Comparison of ENCODE assay signal across 1 mouse cellular context in genomic region chr11:79005578-79006394, GRCm38 (mm10).
TF ChIP-seq lines count a peak whose summit lies in the region.

No protein-coding gene starts in this region.

TF ChIP-seq in MEL, 35 proteins besides CTCF, POLR2A, EP300 and RAD21 (continued from another document):
- TF ChIP-seq UBTF (IDR thresholded peaks at IDR 0.05; ENCODE audit: borderline replicate concordance, insufficient read depth, low read depth, low read length), result 0 out of 2 replicates have a peak, but pooled peaks have one; percentile 66
- peak; percentile 79; the same call in 1 of the 2 replicates for TF ChIP-seq POLR2AphosphoS2 (IDR thresholded peaks at IDR 0.05; ENCODE audit: low read length)
- TF ChIP-seq MYC (IDR thresholded peaks at IDR 0.05; ENCODE audit: low read depth, low read length), result peak; percentile 93
- TF ChIP-seq USF1 (IDR thresholded peaks at IDR 0.05; ENCODE audit: low read depth, low read length), result no peak
- peak; percentile 74; the same call in 1 of the 2 replicates for TF ChIP-seq JUND (IDR thresholded peaks at IDR 0.05; ENCODE audit: low read depth, low read length)
- peak; percentile 77 for TF ChIP-seq NELFE (IDR thresholded peaks at IDR 0.05; ENCODE audit: low read depth, low read length)
- 0 out of 2 replicates have a peak, but pooled peaks have one; percentile 40 for TF ChIP-seq MAX (IDR thresholded peaks at IDR 0.05; ENCODE audit: low read length)
- TF ChIP-seq CHD2 (IDR thresholded peaks at IDR 0.05; ENCODE audit: low read length), result no peak; the same call in 1 of the 2 replicates
- TF ChIP-seq TAL1 (IDR thresholded peaks at IDR 0.05; ENCODE audit: low read length), result peak; percentile 79
- no peak for TF ChIP-seq USF2 (IDR thresholded peaks at IDR 0.05; ENCODE audit: borderline replicate concordance in 1 of 2, insufficient read depth in 1 of 2, low read depth in 1 of 2, low read length in 2 of 2)
- peak; percentile 97 for TF ChIP-seq ETS1 (IDR thresholded peaks at IDR 0.05; ENCODE audit: low read depth, low read length)
- TF ChIP-seq ELF1 (IDR thresholded peaks at IDR 0.05; ENCODE audit: low read depth, low read length), result peak; percentile 84
- TF ChIP-seq SIN3A (IDR thresholded peaks at IDR 0.05; ENCODE audit: low read length), result peak; percentile 96
- no peak for TF ChIP-seq ZC3H11A (IDR thresholded peaks at IDR 0.05; ENCODE audit: low read depth, low read length)
- TF ChIP-seq MXI1 (IDR thresholded peaks at IDR 0.05; ENCODE audit: low read depth, low read length), result peak; percentile 60; the same call in 1 of the 2 replicates
- TF ChIP-seq RCOR1 (IDR thresholded peaks at IDR 0.05; ENCODE audit: low read depth, low read length), result peak; percentile 93
- TF ChIP-seq ZNF384 (IDR thresholded peaks at IDR 0.05; ENCODE audit: low read depth, low read length), result no peak
- TF ChIP-seq NRF1 (IDR thresholded peaks at IDR 0.05; ENCODE audit: insufficient read depth, low read depth, low read length, poor library complexity, severe bottlenecking), result no peak
- 0 out of 2 replicates have a peak, but pooled peaks have one; percentile 21 for TF ChIP-seq MAZ (IDR thresholded peaks at IDR 0.05; ENCODE audit: low read depth, low read length)
- peak; percentile 82 for TF ChIP-seq HCFC1 (IDR thresholded peaks at IDR 0.05; ENCODE audit: low read depth, low read length)
- peak; percentile 95 for TF ChIP-seq ZMIZ1 (IDR thresholded peaks at IDR 0.05; ENCODE audit: low read depth, low read length)
- TF ChIP-seq MYB (IDR thresholded peaks at IDR 0.05; ENCODE audit: low read depth, low read length), result peak; percentile 94
- peak; percentile 58; the same call in 1 of the 2 replicates for TF ChIP-seq KAT2A (conservative IDR thresholded peaks at IDR 0.05; ENCODE audit: low read depth, low read length)
- peak; percentile 95 for TF ChIP-seq TCF12 (IDR thresholded peaks at IDR 0.05; ENCODE audit: low read depth, low read length)
- TF ChIP-seq GATA1 (IDR thresholded peaks at IDR 0.05; ENCODE audit: low read depth, low read length), result peak; percentile 98
- peak; percentile 30; the same call in 1 of the 2 replicates for TF ChIP-seq POLR2AphosphoS5 (IDR thresholded peaks at IDR 0.05; ENCODE audit: borderline replicate concordance, low read depth, low read length)
- no peak for TF ChIP-seq ZKSCAN1 (IDR thresholded peaks at IDR 0.05; ENCODE audit: low read depth, low read length)
- TF ChIP-seq BHLHE40 (IDR thresholded peaks at IDR 0.05; ENCODE audit: borderline replicate concordance, low read depth, low read length), result peak; percentile 42; the same call in 1 of the 2 replicates
TF ChIP-seq in MEL: peak in this region for 26.
